Mouse (Mus musculus) gonadal fat pad, adult 2 months (tissue): Measurements from ENCODE around the gene Ccdc93. TPM values are rescaled to one million over a fixed set of nuclear protein-coding genes. Genes with fewer than 3 reads are reported as not detected.

Source experiments
- DNase-seq: peaks from one replicate; pipeline ENCODE4 v3.0.0-alpha.2; 2012; ENCODE audit warnings: low read depth
- polyA plus RNA-seq: library from polyadenylated mRNA; depleted of rRNA; stranded (reverse); fragments of >200 nt; gene quantifications from 2 replicates; pipeline ENCODE4 v1.2.3, GENCODE M21; 2012; rRNA removed

Gene Ccdc93
- 6.2 and 7.1 TPM in 2 replicates for polyA plus RNA-seq

- peak; percentile 37 for DNase-seq
Measured at GRCm38 (mm10) chr1:121430938-121431928, at the start of gene Ccdc93. TSS of gene Ccdc93 (plus strand) at chr1:121431049.

- DNase-seq: no peak
Measured at GRCm38 (mm10) chr1:121381562-121381961, 49.3 kb upstream of the Ccdc93 start.

- no peak for DNase-seq
Measured at GRCm38 (mm10) chr1:121388312-121388711, 42.5 kb upstream of the Ccdc93 start.

- DNase-seq: no peak
Measured at GRCm38 (mm10) chr1:121388732-121389131, 42.1 kb upstream of the Ccdc93 start.

- DNase-seq: no peak
Measured at GRCm38 (mm10) chr1:121389574-121389973, 41.3 kb upstream of the Ccdc93 start.

- DNase-seq: no peak
Measured at GRCm38 (mm10) chr1:121390003-121390402, 40.8 kb upstream of the Ccdc93 start.

GRCm38 (mm10) chr1:121390421-121390820, 40.4 kb upstream of the Ccdc93 start:
- DNase-seq: no peak

GRCm38 (mm10) chr1:121390855-121391254, 40.0 kb upstream of the Ccdc93 start:
- DNase-seq: no peak

GRCm38 (mm10) chr1:121393117-121393516, 37.7 kb upstream of the Ccdc93 start:
- DNase-seq: no peak

GRCm38 (mm10) chr1:121394764-121395163, 36.1 kb upstream of the Ccdc93 start:
- DNase-seq: no peak

GRCm38 (mm10) chr1:121396501-121396900, 34.3 kb upstream of the Ccdc93 start:
- DNase-seq: no peak

GRCm38 (mm10) chr1:121398231-121398630, 32.6 kb upstream of the Ccdc93 start:
- no peak for DNase-seq

GRCm38 (mm10) chr1:121398986-121399881, 31.6 kb upstream of the Ccdc93 start:
- no peak for DNase-seq

GRCm38 (mm10) chr1:121400243-121400642, 30.6 kb upstream of the Ccdc93 start:
- no peak for DNase-seq

GRCm38 (mm10) chr1:121419084-121419483, 11.8 kb upstream of the Ccdc93 start:
- no peak for DNase-seq

- DNase-seq: no peak
Measured at GRCm38 (mm10) chr1:121419569-121420265, 11.1 kb upstream of the Ccdc93 start.

- no peak for DNase-seq
Measured at GRCm38 (mm10) chr1:121430183-121430937, 489 bp upstream of the Ccdc93 start.

GRCm38 (mm10) chr1:121435981-121436380, 5.1 kb downstream of the Ccdc93 start:
- no peak for DNase-seq

- DNase-seq: no peak
Measured at GRCm38 (mm10) chr1:121440535-121441381, 9.9 kb downstream of the Ccdc93 start.

- no peak for DNase-seq
Measured at GRCm38 (mm10) chr1:121444147-121444546, 13.3 kb downstream of the Ccdc93 start.
